In genomic region chr12:80739482-80739881, GRCm38 (mm10) we compare ENCODE assay signal across 9 mouse cellular contexts. TPM values are rescaled to one million over a fixed set of nuclear protein-coding genes. Genes with fewer than 3 reads are reported as not detected.
DNase-seq lines count a peak whose midpoint lies in the region; ATAC-seq lines count a peak whose summit lies in the region.
"Had no signal": no experiment of that assay in that cellular context is flagged by ENCODE, and none has a peak within 500 bp of the region (broad histone marks: within the 10 kb centered on the region; RNA-seq: fewer than 3 reads in every experiment).

No protein-coding gene starts in this region.

- no peak overlapping the region for H3K27ac ChIP-seq in limb, embryonic 11.5 days (replicated peaks; ENCODE audit: low read depth, low read length)
- H3K27ac ChIP-seq: liver, embryonic 15.5 days had no signal

- no peak overlapping the region for H3K9ac ChIP-seq in limb, embryonic 11.5 days (ENCODE audit: low read length)
- H3K9ac ChIP-seq: liver, embryonic 15.5 days had no signal

- no peak for ATAC-seq in limb, embryonic 11.5 days (ENCODE audit: insufficient number of reproducible peaks, low FRiP score, low TSS enrichment, low read depth)
- ATAC-seq in erythroid progenitor cell, adult 5-6 weeks (replicated peaks; ENCODE audit: low FRiP score, poor library complexity, severe bottlenecking) = no peak

- H3K4me2 ChIP-seq in limb, embryonic 11.5 days (ENCODE audit: low read depth, severe bottlenecking) = no peak overlapping the region
- H3K4me2 ChIP-seq: liver, embryonic 15.5 days had no signal

- H3K4me3 ChIP-seq in limb, embryonic 11.5 days (ENCODE audit: low read depth, low read length) = no peak overlapping the region
- H3K4me3 ChIP-seq: liver, embryonic 15.5 days had no signal

- no peaks in the 10 kb centered on the region for H3K9me3 ChIP-seq in limb, embryonic 11.5 days (ENCODE audit: control insufficient read depth, low read length)
- H3K9me3 ChIP-seq: liver, embryonic 15.5 days had no signal

- 26% methylated on average over 9 of the region's 9 CpGs for WGBS in limb, embryonic 11.5 days

- no peaks in the 10 kb centered on the region for H3K27me3 ChIP-seq in limb, embryonic 11.5 days (ENCODE audit: control insufficient read depth, insufficient read depth, low read length)

- no peaks in the 10 kb centered on the region for H3K36me3 ChIP-seq in limb, embryonic 11.5 days (ENCODE audit: control insufficient read depth, insufficient read depth, low read length)
- H3K36me3 ChIP-seq: liver, embryonic 15.5 days had no signal

- H3K4me1 ChIP-seq in limb, embryonic 11.5 days (ENCODE audit: control insufficient read depth, insufficient read depth, low read length) = peaks cover 4% of the 10 kb centered on the region; the same call in 1 of the 2 replicates

- peak; percentile 14 for DNase-seq in adrenal gland, adult 2 months
- no peak for DNase-seq in adrenal gland, adult 8-10 months
- DNase-seq in urinary bladder, postnatal 14 days (ENCODE audit: low spot score) = peak; percentile 24
- no peak for DNase-seq in urinary bladder, postnatal 36 days (ENCODE audit: low spot score in 2 of 2)
- peak; percentile 48 for DNase-seq in limb, embryonic 11.5 days (ENCODE audit: low spot score)
- peak; percentile 47 to 57 for DNase-seq in thymus, postnatal 36 days
- DNase-seq in right cerebral cortex, adult 18-20 months = no peak

RNA-seq across cellular contexts. Expression of gene Ccdc177, which starts 21.0 kb away (rescaled TPM):
- total RNA-seq in adrenal gland, adult 2 months (2021) = under 1 TPM in 1 of 2 experiments, not detected in 1; 0.07 TPM
- not detected in 2 replicates for polyA plus RNA-seq in adrenal gland, adult 2 months (2012; rRNA removed)
- total RNA-seq in adrenal gland, adult 8-10 months (2022) = under 1 TPM in 1 of 4 experiments, not detected in 3; 0.09 TPM
- polyA plus RNA-seq in limb, embryonic 11.5 days (2014; fragmentation: Nextera tagmentation; extraction: Ambion mirVana) = 0.12 and 0.38 TPM in 2 replicates
- not detected in 2 replicates for total RNA-seq in erythroid progenitor cell, adult 5-6 weeks (2015; ENCODE audit: low replicate concordance)
- not detected in 2 replicates for total RNA-seq in erythroid progenitor cell, adult 5-6 weeks (2017; ENCODE audit: low replicate concordance)
- polyA plus RNA-seq: liver, embryonic 15.5 days had no signal

RNA-seq across cellular contexts. Expression of gene Plekhd1, which starts 47.1 kb away (rescaled TPM):
- total RNA-seq in adrenal gland, adult 2 months (2021) = not detected
- 0.10 TPM in 1 of 2 replicates, not detected in the other for polyA plus RNA-seq in adrenal gland, adult 2 months (2012; rRNA removed)
- under 1 TPM in 1 of 4 experiments, not detected in 3; 0.07 TPM for total RNA-seq in adrenal gland, adult 8-10 months (2022)
- polyA plus RNA-seq in limb, embryonic 11.5 days (2014; fragmentation: Nextera tagmentation; extraction: Ambion mirVana) = 0.17 TPM in 1 of 2 replicates, not detected in the other
- 0.42 TPM in 1 of 2 replicates, not detected in the other for total RNA-seq in erythroid progenitor cell, adult 5-6 weeks (2015; ENCODE audit: low replicate concordance)
- 2.8 TPM in 1 of 2 replicates, not detected in the other for total RNA-seq in erythroid progenitor cell, adult 5-6 weeks (2017; ENCODE audit: low replicate concordance)

RNA-seq across cellular contexts. Expression of gene Susd6, which starts 50.8 kb away (rescaled TPM):
- 10 to 100 TPM; 50.4 to 57.8 TPM for total RNA-seq in adrenal gland, adult 2 months (2021)
- polyA plus RNA-seq in adrenal gland, adult 2 months (2012; rRNA removed) = 61.5 and 62.6 TPM in 2 replicates
- 10 to 100 TPM; 58.0 to 74.0 (median 70.3) TPM for total RNA-seq in adrenal gland, adult 8-10 months (2022)
- 14.3 and 14.4 TPM in 2 replicates for polyA plus RNA-seq in limb, embryonic 11.5 days (2014; fragmentation: Nextera tagmentation; extraction: Ambion mirVana)
- 39.8 and 46.9 TPM in 2 replicates for total RNA-seq in erythroid progenitor cell, adult 5-6 weeks (2015; ENCODE audit: low replicate concordance)
- total RNA-seq in erythroid progenitor cell, adult 5-6 weeks (2017; ENCODE audit: low replicate concordance) = 63.2 and 67.7 TPM in 2 replicates

Comparison
In these comparisons a context has a peak if more than half of its experiments do, and no peak if none do; other contexts are left out.
1. DNase-seq: peak in adrenal gland, adult 2 months (single experiment), urinary bladder, postnatal 14 days (single experiment), limb, embryonic 11.5 days (single experiment) and thymus, postnatal 36 days (2 of 2); none in adrenal gland, adult 8-10 months (single experiment), urinary bladder, postnatal 36 days (0 of 2) and right cerebral cortex, adult 18-20 months (single experiment).